Mouse (Mus musculus): ENCODE data around the gene Sprr1b. TPM values are rescaled to one million over a fixed set of nuclear protein-coding genes. Genes with fewer than 3 reads are reported as not detected.
"Not testable (repeated sequence)": the region's sequence is repeated elsewhere in the genome, so short reads cannot be mapped to it uniquely, and the experiment has no call there.

Gene Sprr1b
- not detected for total RNA-seq (2018; cell fraction: chromatin; rRNA removed)
- total RNA-seq (2018; cell fraction: cytosol; rRNA removed): not detected
- total RNA-seq (2018; cell fraction: nucleus; rRNA removed): not detected
- polyA plus RNA-seq (2018): not detected in 3 replicates

DNA sequence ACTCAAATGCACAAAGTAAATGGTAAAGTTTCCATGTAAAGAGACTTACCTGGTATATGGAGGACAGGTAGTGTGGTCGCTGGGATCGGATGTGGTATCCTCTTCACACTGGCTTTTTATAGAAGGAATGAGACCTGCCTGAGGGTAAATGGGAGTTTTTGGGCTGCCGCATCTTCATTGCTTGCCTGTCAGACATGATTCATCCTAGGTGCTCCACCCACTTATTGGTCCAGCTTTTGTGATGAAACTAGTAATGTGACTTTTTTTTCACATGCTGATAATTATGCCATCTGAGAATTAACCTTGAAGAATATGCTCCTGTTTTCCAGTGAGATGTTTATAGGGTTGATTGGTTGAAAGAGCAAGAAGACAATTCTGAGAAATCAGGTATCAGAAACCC, at the start of gene Sprr1b:
TSS of gene Sprr1b (minus strand) at position 101 of the 400 bp plus-strand sequence.
- no peaks in the 10 kb centered on the region for H3K36me3 ChIP-seq (ENCODE audit: inconsistent target)
- no peak within 1 kb of the TSS for H3K27ac ChIP-seq
- H3K4me3 ChIP-seq (ENCODE audit: inconsistent target): no peak within 1 kb of the TSS
- 92% methylated on average over 3 of the region's 3 CpGs for WGBS (ENCODE audit: missing documents)
- no peaks in the 10 kb centered on the region for H3K79me2 ChIP-seq (ENCODE audit: inconsistent target)

DNA sequence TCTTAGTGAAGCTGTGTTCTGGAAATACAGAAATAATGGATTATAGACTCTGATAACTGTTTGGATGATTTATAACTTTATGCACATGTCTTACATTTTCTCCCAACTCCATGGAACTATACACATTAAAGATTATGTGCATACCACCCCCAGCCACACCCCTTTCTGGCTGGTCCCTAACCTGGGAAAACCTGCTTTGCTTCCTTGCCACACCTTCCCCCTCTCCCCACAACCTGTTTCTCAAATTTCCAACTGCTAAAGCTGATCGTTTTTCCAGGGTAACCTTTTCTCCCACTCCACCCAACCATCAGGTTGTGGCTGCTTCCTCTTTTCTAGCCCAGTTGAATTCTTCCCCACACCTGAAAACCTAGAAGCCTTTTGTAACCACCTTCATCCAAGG, 47.7 kb upstream of the Sprr1b start:
- Histone ChIP-seq H3K79me2 (ENCODE audit: inconsistent target) (no peaks in the 10 kb centered on the region), H3K27ac (no peak overlapping the region), H3K36me3 (ENCODE audit: inconsistent target) (no peaks in the 10 kb centered on the region), H3K4me3 (ENCODE audit: inconsistent target) (no peak overlapping the region)
- WGBS (ENCODE audit: missing documents): 10% methylated on average over 1 of the region's 1 CpGs

DNA sequence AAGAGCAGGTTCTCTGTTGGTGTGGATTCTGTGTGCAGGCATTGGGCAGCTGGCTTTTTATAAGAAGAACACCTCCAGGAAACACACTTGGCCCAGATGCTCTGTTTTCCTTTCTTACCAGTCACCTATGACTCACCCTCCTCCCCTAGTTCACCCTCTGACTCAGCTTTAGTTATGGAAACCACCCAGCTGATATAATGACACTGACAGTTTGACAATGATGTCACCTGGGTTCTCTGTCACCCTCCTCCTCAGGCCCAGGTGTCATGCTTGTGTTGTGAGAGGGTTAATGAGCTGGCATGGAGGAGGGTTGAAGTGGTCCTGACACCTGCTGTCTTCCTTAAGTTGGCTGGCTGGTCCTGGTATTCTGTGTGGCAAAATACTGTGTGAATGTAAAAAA, 47.3 kb upstream of the Sprr1b start, which contains the start of gene Sprr1a:
TSS of gene Sprr1a (minus strand) at position 33 of the 400 bp plus-strand sequence.
- no peak within 1 kb of the TSS for H3K4me3 ChIP-seq (ENCODE audit: inconsistent target)
- H3K27ac ChIP-seq: no peak within 1 kb of the TSS
- H3K36me3 ChIP-seq (ENCODE audit: inconsistent target): no peaks in the 10 kb centered on the region
- H3K79me2 ChIP-seq (ENCODE audit: inconsistent target): no peaks in the 10 kb centered on the region

DNA sequence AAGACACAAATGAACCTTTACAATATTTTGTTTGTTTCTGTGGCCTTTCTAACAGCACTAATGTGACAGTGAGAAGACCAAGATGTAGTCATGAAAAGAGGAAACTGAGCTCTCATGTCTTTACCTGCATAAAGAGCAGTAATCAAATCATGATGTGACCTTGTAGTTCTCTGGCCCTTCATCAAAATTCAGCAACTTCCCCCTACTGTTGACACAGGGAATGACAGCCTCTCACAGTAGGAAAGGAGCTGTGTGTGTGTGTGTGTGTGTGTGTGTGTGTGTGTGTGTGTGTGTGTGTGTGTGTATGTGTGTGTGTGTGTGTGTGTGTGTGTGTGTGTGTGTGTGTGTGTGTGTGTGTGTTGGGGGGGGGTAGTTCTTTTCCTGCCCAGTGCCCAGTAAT, 42.7 kb upstream of the Sprr1b start:
- H3K79me2 ChIP-seq (ENCODE audit: inconsistent target): not testable (repeated sequence)

DNA sequence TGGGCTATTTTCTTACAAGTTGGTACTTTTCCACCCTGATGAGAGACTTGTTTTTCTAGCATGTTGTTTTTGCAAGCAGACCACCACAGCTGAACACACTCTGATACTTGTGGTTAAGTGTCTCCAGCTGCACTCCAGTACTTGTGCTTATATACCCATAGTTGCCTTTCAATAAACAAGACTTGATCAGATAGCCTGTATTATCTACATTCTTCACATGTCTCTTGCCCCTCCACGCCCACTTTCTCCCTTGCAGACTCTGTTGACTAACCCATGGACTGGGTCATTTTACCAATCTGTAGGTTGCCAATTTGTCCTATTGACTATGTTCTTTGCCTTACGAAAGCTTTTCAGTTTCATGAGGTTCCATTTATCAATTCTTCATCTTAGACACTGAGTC, 31.5 kb upstream of the Sprr1b start:
- Histone ChIP-seq H3K4me3 (ENCODE audit: inconsistent target) (no peak overlapping the region), H3K79me2 (ENCODE audit: inconsistent target) (no peaks in the 10 kb centered on the region)
- 80% methylated on average over 2 of the region's 2 CpGs for WGBS (ENCODE audit: missing documents)

More for the DNA sequence above, 42.7 kb upstream of the Sprr1b start:
- not testable (repeated sequence) for H3K36me3 ChIP-seq (ENCODE audit: inconsistent target); H3K4me3 ChIP-seq (ENCODE audit: inconsistent target); H3K27ac ChIP-seq

DNA sequence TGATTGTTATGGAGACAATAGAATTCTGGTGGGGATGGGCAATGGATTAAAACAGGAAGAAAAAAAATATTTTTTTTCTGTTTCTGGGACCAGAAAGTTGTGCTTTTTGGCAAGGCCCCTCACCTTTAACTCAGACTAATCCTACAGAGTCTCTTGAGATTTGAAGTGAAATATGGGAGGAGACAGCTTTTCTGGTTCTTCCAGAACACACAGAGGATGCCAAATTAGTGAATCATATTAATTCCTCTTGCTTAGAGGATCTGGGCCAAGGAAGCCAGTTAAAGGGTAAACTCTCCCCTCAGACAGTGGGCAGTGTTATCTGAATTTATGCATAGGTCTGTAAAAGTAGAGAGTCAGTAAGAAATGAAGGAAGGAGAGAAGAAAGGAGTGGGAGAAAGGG, 28.8 kb upstream of the Sprr1b start:
- H3K36me3 ChIP-seq (ENCODE audit: inconsistent target): no peaks in the 10 kb centered on the region
- H3K27ac ChIP-seq: no peak overlapping the region
- H3K4me3 ChIP-seq (ENCODE audit: inconsistent target): no peak overlapping the region
- H3K79me2 ChIP-seq (ENCODE audit: inconsistent target): no peaks in the 10 kb centered on the region

More for the DNA sequence above, 31.5 kb upstream of the Sprr1b start:
- no peak overlapping the region for H3K27ac ChIP-seq
- no peaks in the 10 kb centered on the region for H3K36me3 ChIP-seq (ENCODE audit: inconsistent target)

DNA sequence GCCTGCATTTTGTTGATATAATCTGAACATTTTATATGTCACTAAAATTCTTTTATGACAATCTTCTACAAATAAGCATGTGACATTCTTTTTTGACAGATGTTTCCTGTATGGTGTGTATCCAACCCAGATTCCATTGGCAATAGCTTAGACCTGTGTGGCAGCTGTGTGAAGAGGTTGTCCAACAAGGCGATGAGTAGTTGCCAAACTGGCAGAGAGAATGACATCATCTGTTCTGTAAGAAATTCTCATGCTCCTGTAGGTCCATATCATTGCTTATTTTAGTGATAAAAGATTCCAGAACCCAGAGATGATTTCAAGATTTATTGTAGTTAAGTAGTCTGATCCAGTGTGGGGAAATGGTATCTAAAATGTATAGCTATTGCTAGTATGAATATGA, 28.0 kb upstream of the Sprr1b start:
- 82% methylated on average over 1 of the region's 1 CpGs for WGBS (ENCODE audit: missing documents)

DNA sequence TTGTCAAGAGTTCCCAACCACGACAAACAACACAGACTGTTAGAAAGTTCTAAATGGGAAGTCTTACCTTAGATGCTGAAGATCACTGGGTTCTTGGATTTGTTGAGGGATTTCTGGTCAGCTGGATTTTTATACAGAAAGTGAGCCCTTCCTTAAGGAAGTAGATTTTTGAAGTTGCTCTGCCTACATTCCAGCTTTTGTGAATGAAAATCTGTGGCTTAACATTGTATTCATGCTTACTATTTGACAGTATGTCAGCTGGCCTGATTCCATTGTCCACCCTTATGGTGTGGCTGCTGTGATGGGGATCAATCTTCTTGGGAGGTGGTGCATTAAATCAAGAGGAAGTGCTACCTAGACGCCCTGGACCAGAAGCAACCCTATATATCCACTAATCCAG, 20.0 kb upstream of the Sprr1b start, which contains the start of gene Sprr3:
TSS of gene Sprr3 (minus strand) at position 101 of the 400 bp plus-strand sequence.
- WGBS (ENCODE audit: missing documents): 90% methylated on average over 2 of the region's 2 CpGs
- no peak within 1 kb of the TSS for H3K27ac ChIP-seq

More for the DNA sequence above, 28.0 kb upstream of the Sprr1b start:
- Histone ChIP-seq H3K27ac (no peak overlapping the region), H3K4me3 (ENCODE audit: inconsistent target) (no peak overlapping the region), H3K36me3 (ENCODE audit: inconsistent target) (no peaks in the 10 kb centered on the region), H3K79me2 (ENCODE audit: inconsistent target) (no peaks in the 10 kb centered on the region)

DNA sequence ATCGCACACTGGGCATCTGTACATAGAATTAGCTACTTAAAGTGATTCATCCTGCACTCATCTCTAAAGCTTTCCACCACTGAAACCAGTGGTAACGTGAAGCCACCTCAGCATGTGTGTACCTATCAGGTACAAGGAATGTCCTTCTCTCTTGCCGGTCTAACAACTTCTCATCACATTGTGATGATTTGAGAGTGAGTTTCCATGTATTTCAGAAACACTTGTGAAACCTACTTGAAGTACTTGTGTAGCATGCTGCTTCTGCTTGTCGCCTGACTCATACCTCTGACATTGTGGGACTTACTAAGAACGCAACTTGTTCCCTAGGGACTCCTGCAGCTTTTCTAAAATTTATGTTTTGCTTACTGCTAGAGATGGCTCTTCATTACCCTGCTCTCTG, 16.6 kb upstream of the Sprr1b start:
- Histone ChIP-seq H3K4me3 (ENCODE audit: inconsistent target) (no peak overlapping the region), H3K36me3 (ENCODE audit: inconsistent target) (no peaks in the 10 kb centered on the region), H3K79me2 (ENCODE audit: inconsistent target) (no peaks in the 10 kb centered on the region), H3K27ac (no peak overlapping the region)
- 90% methylated on average over 5 of the region's 5 CpGs for WGBS (ENCODE audit: missing documents)

More for the DNA sequence above, 20.0 kb upstream of the Sprr1b start, which contains the start of gene Sprr3:
- Histone ChIP-seq H3K36me3 (ENCODE audit: inconsistent target) (no peaks in the 10 kb centered on the region), H3K4me3 (ENCODE audit: inconsistent target) (no peak within 1 kb of the TSS), H3K79me2 (ENCODE audit: inconsistent target) (no peaks in the 10 kb centered on the region)

DNA sequence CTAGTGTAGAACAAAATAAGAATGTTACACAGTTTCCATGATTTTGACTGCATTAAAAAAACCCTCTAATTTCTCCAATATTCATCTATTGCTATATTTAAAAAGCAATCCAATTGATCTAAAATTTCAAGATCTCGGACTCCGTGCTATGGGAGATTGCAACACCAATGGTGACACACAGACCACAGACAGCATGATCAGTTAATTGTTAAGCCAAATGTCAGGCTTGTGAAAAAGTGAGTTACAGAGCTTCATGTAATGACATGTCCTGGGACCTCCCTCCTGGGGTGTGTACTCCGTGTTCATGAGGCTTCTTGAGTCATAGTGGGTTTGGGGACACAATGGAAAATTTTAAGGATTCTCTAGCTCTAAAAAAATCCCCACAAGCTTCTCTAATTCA, 1.6 kb upstream of the Sprr1b start:
- no peak overlapping the region for H3K27ac ChIP-seq
- no peaks in the 10 kb centered on the region for H3K36me3 ChIP-seq (ENCODE audit: inconsistent target)
- H3K79me2 ChIP-seq (ENCODE audit: inconsistent target): no peaks in the 10 kb centered on the region
- no peak overlapping the region for H3K4me3 ChIP-seq (ENCODE audit: inconsistent target)
- WGBS (ENCODE audit: missing documents): 95% methylated on average over 3 of the region's 3 CpGs

DNA sequence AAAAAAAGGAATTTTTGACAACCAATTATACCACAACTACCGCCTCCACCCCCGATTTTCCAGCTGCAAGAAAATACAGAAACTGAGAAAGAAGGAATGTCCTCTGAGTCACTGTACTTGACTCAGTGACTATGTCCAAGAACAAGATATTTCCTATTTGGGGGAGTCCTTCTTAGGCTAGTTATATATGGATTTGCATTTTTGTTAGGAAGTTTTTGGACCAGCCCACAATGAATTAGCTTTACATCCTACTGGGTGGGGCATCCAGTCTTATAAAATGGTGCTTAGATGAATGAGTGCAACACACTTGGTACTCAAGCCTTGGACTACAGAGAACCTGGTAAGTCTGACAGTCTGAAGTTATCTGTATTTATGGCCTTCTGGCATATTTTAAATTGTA, 6.3 kb downstream of the Sprr1b start, which contains the start of gene Sprr2k:
TSS of gene Sprr2k (plus strand) at position 301 of the 400 bp plus-strand sequence.
- 85% methylated on average over 2 of the region's 2 CpGs for WGBS (ENCODE audit: missing documents)
- H3K27ac ChIP-seq: no peak within 1 kb of the TSS
- no peaks in the 10 kb centered on the region for H3K36me3 ChIP-seq (ENCODE audit: inconsistent target)
- H3K79me2 ChIP-seq (ENCODE audit: inconsistent target): no peaks in the 10 kb centered on the region
- H3K4me3 ChIP-seq (ENCODE audit: inconsistent target): no peak within 1 kb of the TSS

DNA sequence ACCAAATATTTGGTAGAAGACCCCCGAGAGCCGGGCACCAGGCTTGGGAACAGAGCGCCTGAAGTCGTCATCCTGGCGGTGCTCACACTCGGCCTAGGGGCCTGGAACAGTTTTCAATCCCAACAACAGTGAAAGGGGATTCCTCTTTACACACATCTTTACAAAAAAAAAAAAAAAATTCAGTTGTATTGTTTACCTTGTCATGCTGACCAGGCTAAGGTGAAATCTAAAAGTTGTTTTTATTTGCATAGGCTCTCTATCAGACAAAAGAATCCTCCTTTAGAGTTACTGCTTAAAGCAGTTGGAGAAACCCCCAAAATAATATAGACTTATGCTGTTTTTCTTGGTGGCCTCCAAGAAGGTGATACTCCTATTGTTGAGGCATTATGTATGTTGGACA, 9.3 kb downstream of the Sprr1b start, which contains the start of gene Gm9774:
TSS of gene Gm9774 (minus strand) at position 101 of the 400 bp plus-strand sequence.
- H3K36me3 ChIP-seq (ENCODE audit: inconsistent target): no peaks in the 10 kb centered on the region
- no peaks in the 10 kb centered on the region for H3K79me2 ChIP-seq (ENCODE audit: inconsistent target)
- H3K4me3 ChIP-seq (ENCODE audit: inconsistent target): no peak within 1 kb of the TSS
- no peak within 1 kb of the TSS for H3K27ac ChIP-seq
- 83% methylated on average over 3 of the region's 6 CpGs for WGBS (ENCODE audit: missing documents)

DNA sequence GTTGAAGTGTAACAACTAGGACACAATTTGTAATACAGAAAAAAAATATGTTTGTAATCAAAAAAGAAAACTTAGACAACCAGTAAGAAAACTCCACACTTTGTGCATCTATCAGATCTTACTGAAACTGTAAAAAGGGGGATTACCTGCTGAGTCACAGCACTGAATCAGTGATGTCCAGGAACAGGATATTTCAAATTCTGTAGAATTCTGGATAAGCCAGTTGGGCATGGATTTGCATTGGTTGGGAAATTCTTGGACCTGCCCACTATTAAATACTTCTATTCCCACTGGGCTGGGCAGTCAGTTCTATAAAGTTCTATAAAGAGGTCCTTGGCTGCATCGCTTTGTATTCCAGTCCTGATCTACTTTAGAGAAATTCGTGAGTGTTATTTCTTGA, 20.8 kb downstream of the Sprr1b start, which contains the start of gene Sprr2j-ps:
TSS of gene Sprr2j-ps (plus strand) at position 301 of the 400 bp plus-strand sequence.
- Histone ChIP-seq H3K79me2 (ENCODE audit: inconsistent target) (no peaks in the 10 kb centered on the region), H3K4me3 (ENCODE audit: inconsistent target) (no peak within 1 kb of the TSS), H3K27ac (no peak within 1 kb of the TSS), H3K36me3 (ENCODE audit: inconsistent target) (no peaks in the 10 kb centered on the region)
- WGBS (ENCODE audit: missing documents): 92% methylated on average over 2 of the region's 2 CpGs

DNA sequence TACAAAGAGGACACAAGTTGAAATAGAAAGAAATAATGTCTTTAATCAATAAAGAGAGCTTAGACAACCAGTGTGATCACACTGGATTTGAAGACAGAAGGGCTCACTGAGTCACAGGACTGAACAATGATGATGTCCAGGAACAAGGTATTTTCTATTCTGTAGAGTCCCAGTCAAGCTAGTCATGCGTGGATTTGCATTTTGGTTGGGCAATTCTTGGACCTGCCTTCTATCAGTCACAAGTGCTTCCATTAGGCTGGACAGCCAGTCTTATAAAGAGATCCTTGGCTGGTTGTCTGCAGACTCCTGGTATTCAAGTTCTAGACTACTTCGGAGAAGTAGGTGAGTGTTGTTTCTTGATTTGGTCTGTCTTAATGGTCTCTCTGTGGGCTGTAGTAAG, 30.9 kb downstream of the Sprr1b start, which contains the start of gene Sprr2i:
TSS of gene Sprr2i (plus strand) at position 301 of the 400 bp plus-strand sequence.
- Histone ChIP-seq H3K4me3 (ENCODE audit: inconsistent target) (no peak within 1 kb of the TSS), H3K27ac (no peak within 1 kb of the TSS), H3K36me3 (ENCODE audit: inconsistent target) (no peaks in the 10 kb centered on the region), H3K79me2 (ENCODE audit: inconsistent target) (no peaks in the 10 kb centered on the region)
- WGBS (ENCODE audit: missing documents): 97% methylated on average over 2 of the region's 2 CpGs

DNA sequence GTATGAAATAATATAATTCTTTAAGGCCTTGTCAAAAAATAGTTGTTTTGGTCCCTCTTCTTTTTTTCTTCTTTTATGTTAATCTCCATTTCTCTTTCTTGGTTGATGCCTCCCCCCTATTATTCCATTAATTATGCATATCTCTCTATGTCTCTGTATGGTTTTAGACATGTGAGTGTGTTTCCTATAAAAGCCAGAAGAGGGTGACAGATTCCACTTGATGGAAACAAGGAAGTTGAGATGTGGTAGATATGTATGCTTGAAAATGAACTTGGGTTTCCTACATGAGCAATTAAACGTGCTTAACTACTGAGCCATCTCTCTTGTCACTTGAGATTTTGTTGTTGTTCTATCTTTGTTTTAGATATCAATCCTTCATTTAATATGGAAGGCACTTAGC, 44.3 kb downstream of the Sprr1b start:
- H3K36me3 ChIP-seq (ENCODE audit: inconsistent target): no peaks in the 10 kb centered on the region
- H3K79me2 ChIP-seq (ENCODE audit: inconsistent target): no peaks in the 10 kb centered on the region
- H3K27ac ChIP-seq: no peak overlapping the region
- 0% methylated on average over 1 of the region's 1 CpGs for WGBS (ENCODE audit: missing documents)
- no peak overlapping the region for H3K4me3 ChIP-seq (ENCODE audit: inconsistent target)
